Mouse (Mus musculus): ENCODE data around the gene Cpne4. TPM values are rescaled to one million over a fixed set of nuclear protein-coding genes. Genes with fewer than 3 reads are reported as not detected.

Cpne4 gene
- polyA plus RNA-seq (2015; fragmentation: Nextera tagmentation; extraction: Ambion mirVana): 15.5 and 17.4 TPM in 2 replicates

- Histone ChIP-seq H3K9me3 (replicated peaks) (no peaks in the 10 kb centered on the region), H3K4me3 (replicated peaks) (no peak within 1 kb of the TSS), H3K27me3 (replicated peaks) (no peaks in the 10 kb centered on the region), H3K9ac (replicated peaks) (no peak within 1 kb of the TSS), H3K36me3 (no peaks in the 10 kb centered on the region), H3K27ac (replicated peaks) (no peak within 1 kb of the TSS), H3K4me1 (no peaks in the 10 kb centered on the region), H3K4me2 (no peak within 1 kb of the TSS)
- WGBS: 84% methylated on average over 2 of the region's 2 CpGs
- no peak for ATAC-seq (ENCODE audit: low FRiP score)
Measured at GRCm38 (mm10) chr9:104546986-104547385, at the start of gene Cpne4. Gene Cpne4, plus strand, starts transcription at chr9:104547286.

DNA sequence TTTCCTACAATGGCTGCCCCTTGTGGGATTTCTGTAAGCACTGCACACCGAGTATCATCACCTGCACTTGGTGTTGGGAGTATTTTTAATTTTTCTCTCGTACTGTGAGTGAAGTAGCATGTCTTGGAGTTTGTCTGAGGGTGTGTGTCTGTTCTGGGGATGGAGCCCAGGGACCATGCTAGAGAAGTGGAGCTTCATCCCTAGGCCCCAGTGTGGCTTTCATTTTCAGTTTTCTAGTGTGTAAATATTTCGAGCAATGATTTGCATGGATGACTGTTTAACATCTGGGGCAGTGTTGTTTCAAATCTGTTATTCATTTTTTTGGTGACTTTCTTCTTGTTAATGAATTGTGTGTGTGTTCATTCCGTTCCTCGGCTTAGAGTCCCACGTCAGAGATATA, 31.9 kb upstream of the Cpne4 start:
- WGBS: 87% methylated on average over 6 of the region's 6 CpGs

DNA sequence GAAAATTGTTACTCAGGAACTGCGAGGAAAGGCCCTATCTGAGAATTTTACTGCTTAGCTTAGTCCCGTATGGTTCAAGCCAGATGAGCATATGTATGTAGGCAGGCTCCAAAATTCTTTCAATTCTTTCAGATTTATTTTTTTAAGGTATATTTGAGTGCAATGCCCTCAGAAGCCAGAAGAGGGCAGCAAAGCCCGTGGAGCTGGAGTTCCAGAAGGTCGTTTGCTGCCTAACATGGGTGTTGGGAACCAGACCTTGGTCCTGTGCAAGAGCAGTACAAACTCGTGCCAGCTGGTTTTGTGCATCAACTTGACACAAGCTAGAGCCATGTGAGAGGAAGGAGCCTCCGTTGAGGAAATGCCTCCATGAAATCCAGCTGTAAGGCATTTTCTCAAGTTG, 11.6 kb upstream of the Cpne4 start:
- ATAC-seq (ENCODE audit: low FRiP score): no peak
- WGBS: 67% methylated on average over 6 of the region's 6 CpGs
- H3K9me3 ChIP-seq (replicated peaks): no peaks in the 10 kb centered on the region
- H3K4me1 ChIP-seq: no peaks in the 10 kb centered on the region
- H3K4me2 ChIP-seq: no peak overlapping the region
- no peak overlapping the region for H3K27ac ChIP-seq (replicated peaks)
- H3K9ac ChIP-seq (replicated peaks): no peak overlapping the region
- H3K36me3 ChIP-seq: no peaks in the 10 kb centered on the region
- no peak overlapping the region for H3K4me3 ChIP-seq (replicated peaks)
- no peaks in the 10 kb centered on the region for H3K27me3 ChIP-seq (replicated peaks)

More for the DNA sequence above, 31.9 kb upstream of the Cpne4 start:
- no peaks in the 10 kb centered on the region for H3K4me1 ChIP-seq
- no peak overlapping the region for H3K27ac ChIP-seq (replicated peaks)
- no peak overlapping the region for H3K9ac ChIP-seq (replicated peaks)
- ATAC-seq (ENCODE audit: low FRiP score): no peak
- no peaks in the 10 kb centered on the region for H3K36me3 ChIP-seq
- no peaks in the 10 kb centered on the region for H3K9me3 ChIP-seq (replicated peaks)
- H3K4me2 ChIP-seq: no peak overlapping the region
- H3K4me3 ChIP-seq (replicated peaks): no peak overlapping the region
- no peaks in the 10 kb centered on the region for H3K27me3 ChIP-seq (replicated peaks)

- H3K4me2 ChIP-seq: no peak overlapping the region
- 45% methylated on average over 3 of the region's 3 CpGs for WGBS
- no peaks in the 10 kb centered on the region for H3K9me3 ChIP-seq (replicated peaks)
- H3K36me3 ChIP-seq: no peaks in the 10 kb centered on the region
- H3K27ac ChIP-seq (replicated peaks): no peak overlapping the region
- no peak for ATAC-seq (ENCODE audit: low FRiP score)
- no peak overlapping the region for H3K9ac ChIP-seq (replicated peaks)
- H3K4me3 ChIP-seq (replicated peaks): no peak overlapping the region
- peaks cover 18% of the 10 kb centered on the region for H3K27me3 ChIP-seq (replicated peaks)
- peaks cover 13% of the 10 kb centered on the region for H3K4me1 ChIP-seq
Measured at GRCm38 (mm10) chr9:104565815-104566214, 18.7 kb downstream of the Cpne4 start.

GRCm38 (mm10) chr9:104566468-104566867, 19.4 kb downstream of the Cpne4 start:
- H3K27ac ChIP-seq (replicated peaks): no peak overlapping the region
- H3K4me2 ChIP-seq: no peak overlapping the region
- H3K9me3 ChIP-seq (replicated peaks): no peaks in the 10 kb centered on the region
- no peak overlapping the region for H3K9ac ChIP-seq (replicated peaks)
- H3K27me3 ChIP-seq (replicated peaks): peaks cover 23% of the 10 kb centered on the region
- H3K36me3 ChIP-seq: no peaks in the 10 kb centered on the region
- no peak overlapping the region for H3K4me3 ChIP-seq (replicated peaks)
- no peak for ATAC-seq (ENCODE audit: low FRiP score)
- H3K4me1 ChIP-seq: peaks cover 13% of the 10 kb centered on the region
- WGBS: 92% methylated on average over 5 of the region's 5 CpGs

GRCm38 (mm10) chr9:104567096-104567495, 20.0 kb downstream of the Cpne4 start:
- Histone ChIP-seq H3K4me3 (replicated peaks) (no peak overlapping the region), H3K27me3 (replicated peaks) (peaks cover 29% of the 10 kb centered on the region), H3K4me1 (peaks cover 13% of the 10 kb centered on the region), H3K9me3 (replicated peaks) (no peaks in the 10 kb centered on the region), H3K9ac (replicated peaks) (no peak overlapping the region), H3K36me3 (no peaks in the 10 kb centered on the region), H3K4me2 (no peak overlapping the region), H3K27ac (replicated peaks) (no peak overlapping the region)
- no peak for ATAC-seq (ENCODE audit: low FRiP score)
- 71% methylated on average over 7 of the region's 7 CpGs for WGBS

GRCm38 (mm10) chr9:104569480-104570167, 22.5 kb downstream of the Cpne4 start:
- Histone ChIP-seq H3K4me3 (replicated peaks) (peak overlapping the region; percentile 39), H3K4me2 (peak overlapping the region; percentile 71), H3K9ac (replicated peaks) (peak overlapping the region; percentile 28), H3K4me1 (peaks cover 13% of the 10 kb centered on the region), H3K27ac (replicated peaks) (no peak overlapping the region), H3K27me3 (replicated peaks) (peaks cover 38% of the 10 kb centered on the region), H3K36me3 (no peaks in the 10 kb centered on the region), H3K9me3 (replicated peaks) (no peaks in the 10 kb centered on the region)
- peak; percentile 70 for ATAC-seq (ENCODE audit: low FRiP score)
- WGBS: 1% methylated on average over 25 of the region's 25 CpGs

DNA sequence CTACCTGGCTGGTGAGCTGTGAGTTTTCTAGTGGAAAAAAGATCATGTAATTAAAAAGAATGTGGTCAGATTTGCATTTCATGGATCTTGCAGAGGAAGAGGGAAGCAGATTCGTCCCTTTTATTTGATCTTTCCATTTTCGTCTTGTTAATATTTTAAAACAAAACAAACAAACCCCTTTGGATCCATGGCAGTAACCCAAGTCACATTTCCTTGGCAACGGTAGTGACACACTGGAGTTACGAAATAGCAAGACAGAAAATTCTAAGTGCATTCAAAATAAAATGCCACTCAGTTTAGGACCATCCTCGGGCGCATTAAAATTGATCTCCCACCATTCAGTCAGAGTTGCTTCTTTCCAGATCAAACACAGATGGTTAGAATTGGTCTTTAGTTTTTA, 25.8 kb downstream of the Cpne4 start:
- Histone ChIP-seq H3K9me3 (replicated peaks) (no peaks in the 10 kb centered on the region), H3K4me1 (peaks cover 13% of the 10 kb centered on the region), H3K27ac (replicated peaks) (no peak overlapping the region), H3K4me2 (peak overlapping the region; percentile 6; the same call in 1 of the 2 replicates), H3K27me3 (replicated peaks) (peaks cover 35% of the 10 kb centered on the region), H3K36me3 (no peaks in the 10 kb centered on the region), H3K4me3 (replicated peaks) (no peak overlapping the region), H3K9ac (replicated peaks) (no peak overlapping the region)
- no peak for ATAC-seq (ENCODE audit: low FRiP score)
- WGBS: 82% methylated on average over 6 of the region's 6 CpGs

GRCm38 (mm10) chr9:104574476-104574875, 27.4 kb downstream of the Cpne4 start:
- Histone ChIP-seq H3K27ac (replicated peaks) (no peak overlapping the region), H3K36me3 (no peaks in the 10 kb centered on the region), H3K9ac (replicated peaks) (no peak overlapping the region), H3K9me3 (replicated peaks) (no peaks in the 10 kb centered on the region), H3K4me3 (replicated peaks) (no peak overlapping the region), H3K27me3 (replicated peaks) (peaks cover 32% of the 10 kb centered on the region), H3K4me2 (no peak overlapping the region), H3K4me1 (peaks cover 10% of the 10 kb centered on the region)
- ATAC-seq (ENCODE audit: low FRiP score): peak; percentile 76; the same call in 1 of the 2 replicates
- 3% methylated on average over 6 of the region's 6 CpGs for WGBS

DNA sequence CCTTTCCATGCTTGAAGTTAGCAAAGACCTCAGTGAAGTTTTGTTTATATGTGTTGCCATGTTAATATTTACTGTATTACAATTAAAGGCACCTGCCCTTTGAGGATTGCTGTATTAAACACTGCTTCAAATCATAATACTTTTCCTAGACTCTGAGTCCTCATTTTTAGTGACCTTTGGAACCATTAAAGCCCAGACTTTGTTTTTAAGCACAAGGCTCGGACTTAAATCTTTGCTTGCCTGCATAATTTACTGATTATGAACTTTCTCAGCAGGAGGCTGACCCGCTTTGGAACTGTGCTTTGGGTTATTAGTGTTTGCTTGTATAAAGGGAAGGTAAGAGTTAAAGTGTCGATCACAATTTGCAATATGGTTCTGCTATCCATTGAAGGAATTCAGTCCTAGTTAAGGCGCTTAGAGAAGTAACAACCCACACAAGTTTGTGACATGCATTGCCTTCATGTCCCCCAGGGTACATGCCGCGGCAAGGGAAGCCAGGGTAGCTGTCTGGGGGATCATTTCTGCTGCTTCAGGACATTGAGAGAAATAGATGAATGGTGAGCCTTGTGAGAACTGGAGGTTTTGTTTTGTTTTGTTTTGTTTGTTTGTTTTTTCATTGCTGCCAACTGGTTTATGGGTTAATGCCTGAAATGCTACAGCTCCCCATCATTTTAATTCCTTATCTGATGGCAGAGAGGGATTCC, 35.0 kb downstream of the Cpne4 start:
- H3K9me3 ChIP-seq (replicated peaks): no peaks in the 10 kb centered on the region
- ATAC-seq (ENCODE audit: low FRiP score): no peak
- WGBS: 76% methylated on average over 6 of the region's 6 CpGs
- H3K27ac ChIP-seq (replicated peaks): no peak overlapping the region
- H3K36me3 ChIP-seq: no peaks in the 10 kb centered on the region
- no peaks in the 10 kb centered on the region for H3K27me3 ChIP-seq (replicated peaks)
- H3K4me1 ChIP-seq: no peaks in the 10 kb centered on the region
- H3K9ac ChIP-seq (replicated peaks): no peak overlapping the region
- H3K4me2 ChIP-seq: no peak overlapping the region
- no peak overlapping the region for H3K4me3 ChIP-seq (replicated peaks)

DNA sequence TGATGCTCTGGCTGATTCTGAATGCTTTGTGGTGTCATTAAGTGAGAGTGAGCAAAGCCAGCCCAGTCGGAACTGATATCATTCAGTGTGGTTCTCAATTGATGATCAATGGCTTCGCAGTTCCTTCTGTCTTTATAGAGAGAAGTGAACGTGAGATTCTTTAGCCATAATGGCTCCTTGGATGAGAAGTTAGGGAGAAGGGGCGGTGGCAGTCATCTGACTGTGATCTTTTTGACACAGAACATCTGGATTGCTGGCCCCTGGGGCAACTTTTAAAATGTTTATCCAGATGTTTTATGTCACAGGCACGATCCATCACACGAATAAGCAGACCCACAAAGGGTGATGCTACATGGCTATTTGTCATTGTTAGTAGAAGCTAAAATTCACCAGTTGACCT, 35.6 kb downstream of the Cpne4 start:
- WGBS: 59% methylated on average over 6 of the region's 6 CpGs
- Histone ChIP-seq H3K4me3 (replicated peaks) (no peak overlapping the region), H3K4me2 (no peak overlapping the region), H3K27me3 (replicated peaks) (peaks cover under 1% of the 10 kb centered on the region; the same call in 1 of the 2 replicates), H3K36me3 (no peaks in the 10 kb centered on the region), H3K9me3 (replicated peaks) (no peaks in the 10 kb centered on the region), H3K9ac (replicated peaks) (no peak overlapping the region), H3K4me1 (no peaks in the 10 kb centered on the region), H3K27ac (replicated peaks) (no peak overlapping the region)
- no peak for ATAC-seq (ENCODE audit: low FRiP score)

DNA sequence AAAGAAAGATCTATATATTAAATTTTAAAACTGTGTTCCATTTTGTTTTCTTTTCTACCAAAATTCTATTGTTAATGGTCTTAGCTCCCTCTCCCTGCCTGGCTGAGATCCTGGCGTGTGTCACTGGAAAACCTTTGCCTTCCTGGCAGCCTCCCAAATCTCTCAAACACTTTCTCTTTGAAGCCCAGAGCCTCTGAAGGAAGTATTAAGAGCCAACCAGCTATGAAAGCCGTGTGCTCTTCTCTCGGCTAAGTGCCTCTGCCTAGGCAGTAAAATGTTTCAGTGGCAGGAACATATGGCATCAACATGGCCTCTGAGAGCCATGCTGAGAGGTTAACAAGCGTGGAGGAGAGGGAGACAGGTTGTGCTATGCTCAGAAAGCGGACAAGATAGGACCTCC, 47.5 kb downstream of the Cpne4 start:
- Histone ChIP-seq H3K4me3 (replicated peaks) (no peak overlapping the region), H3K9me3 (replicated peaks) (no peaks in the 10 kb centered on the region), H3K36me3 (no peaks in the 10 kb centered on the region), H3K27ac (replicated peaks) (peak overlapping the region; percentile 29), H3K4me1 (peaks cover 13% of the 10 kb centered on the region), H3K4me2 (no peak overlapping the region), H3K27me3 (replicated peaks) (peaks cover 11% of the 10 kb centered on the region; the same call in 1 of the 2 replicates), H3K9ac (replicated peaks) (no peak overlapping the region)
- peak; percentile 50; the same call in 1 of the 2 replicates for ATAC-seq (ENCODE audit: low FRiP score)
- WGBS: 31% methylated on average over 5 of the region's 5 CpGs
